Mouse (Mus musculus) ES-Bruce4 (cell line): Measurements from ENCODE around the gene Mlec.
"Not testable (repeated sequence)": the region's sequence is repeated elsewhere in the genome, so short reads cannot be mapped to it uniquely, and the experiment has no call there.

Experiments
- CTCF ChIP-seq: IDR thresholded peaks from one replicate; pipeline ENCODE4 v1.8.1; 2011; ENCODE audit warnings: low read depth, low read length
- EP300 ChIP-seq: IDR thresholded peaks from 2 replicates; pipeline ENCODE4 v1.6.1; 2011; ENCODE audit warnings: low read depth, low read length; ENCODE audit not compliant: insufficient read depth
- POLR2A ChIP-seq: IDR thresholded peaks from one replicate; pipeline ENCODE4 v1.8.1; 2011; ENCODE audit warnings: low read length; ENCODE audit not compliant: insufficient read depth

DNA sequence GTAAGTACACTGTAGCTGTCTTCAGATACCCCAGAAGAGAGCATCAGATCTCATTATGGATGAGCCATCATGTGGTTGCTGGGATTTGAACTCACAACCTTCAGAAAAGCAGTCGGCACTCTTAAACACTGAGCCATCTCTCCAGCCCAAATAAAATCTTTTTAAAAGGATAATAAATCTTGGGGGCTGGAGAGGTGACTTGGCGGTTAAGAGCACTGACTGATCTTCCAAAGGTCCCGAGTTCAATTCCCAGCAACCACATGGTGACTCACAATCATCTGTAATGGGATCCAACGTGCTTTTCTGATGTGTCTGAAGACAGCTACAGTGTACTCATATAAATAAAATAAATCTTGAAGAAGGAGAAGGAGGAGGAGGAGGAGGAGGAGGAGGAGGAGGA, 6.5 kb upstream of the Mlec start:
- not testable (repeated sequence) for TF ChIP-seq EP300, POLR2A, CTCF
